Mouse (Mus musculus) limb, embryonic 13.5 days (tissue): Measurements from ENCODE around the gene Kifc1. TPM values are rescaled to one million over a fixed set of nuclear protein-coding genes. Genes with fewer than 3 reads are reported as not detected.

ENCODE experiments used
- ATAC-seq: fragments of 200-750 bp; cut with Nextera tagmentation; 2 replicates; pipeline ENCODE4 v1.8.0; 2017; ENCODE audit warnings: low read depth, moderate number of reproducible peaks, moderate TSS enrichment; ENCODE audit not compliant: low FRiP score
- H3K27ac ChIP-seq: fragments of 300-500 bp; sonication (generic); 2 replicates; pipeline ENCODE4 v1.5.1; 2015; ENCODE audit warnings: inconsistent platforms, mild to moderate bottlenecking, moderate library complexity
- H3K27me3 ChIP-seq: fragments of 300-500 bp; sonication (generic); 2 replicates; pipeline ENCODE4 v1.6.1; 2015; ENCODE audit warnings: mild to moderate bottlenecking, inconsistent platforms
- H3K36me3 ChIP-seq: fragments of 300-500 bp; sonication (generic); 2 replicates; pipeline ENCODE4 v1.6.1; 2015; ENCODE audit warnings: inconsistent platforms, mild to moderate bottlenecking, moderate library complexity
- H3K4me1 ChIP-seq: fragments of 300-500 bp; sonication (generic); 2 replicates; pipeline ENCODE4 v1.6.1; 2015; ENCODE audit warnings: inconsistent platforms
- H3K4me2 ChIP-seq: fragments of 300-500 bp; sonication (generic); replicated peaks from 2 replicates; pipeline ENCODE4 v1.6.1; 2015; ENCODE audit warnings: inconsistent platforms, mild to moderate bottlenecking, moderate library complexity
- H3K4me3 ChIP-seq: fragments of 300-500 bp; sonication (generic); 2 replicates; pipeline ENCODE4 v1.5.1; 2015; ENCODE audit warnings: moderate library complexity, mild to moderate bottlenecking, inconsistent platforms
- H3K9ac ChIP-seq: fragments of 300-500 bp; sonication (generic); 2 replicates; pipeline ENCODE4 v1.6.1; 2015; ENCODE audit warnings: mild to moderate bottlenecking, inconsistent platforms
- H3K9me3 ChIP-seq: fragments of 300-500 bp; sonication (generic); 2 replicates; pipeline ENCODE4 v1.6.1; 2016; ENCODE audit warnings: inconsistent platforms
- WGBS: fragments of 180-500 bp; shearing (Covaris S2); methylation state at CpG from one replicate; pipeline ENCODE4 v1.1.7; 2015; 5-methylcytosine and 5-hydroxymethylcytosine counted together
- polyA plus RNA-seq: library from polyadenylated mRNA; unstranded; fragments of >200 nt; fragmentation: Nextera tagmentation; extraction: Ambion mirVana; gene quantifications from 2 replicates; pipeline ENCODE4 v1.2.1, GENCODE M21; 2015

Kifc1 gene
- 8.1 and 10.0 TPM in 2 replicates for polyA plus RNA-seq

- under 1% methylated on average over 49 of the region's 49 CpGs for WGBS
- Histone ChIP-seq H3K4me3 (peak within 1 kb of the TSS; percentile 64), H3K4me2 (peak within 1 kb of the TSS; percentile 72), H3K9ac (peak within 1 kb of the TSS; percentile 77), H3K27ac (no peak within 1 kb of the TSS), H3K36me3 (peaks cover 12% of the 10 kb centered on the region), H3K27me3 (no peaks in the 10 kb centered on the region), H3K9me3 (no peaks in the 10 kb centered on the region), H3K4me1 (peaks cover 22% of the 10 kb centered on the region)
- ATAC-seq, result peak; percentile 100
Observed at GRCm38 (mm10) chr17:33890533-33891059, at the start of gene Kifc1. TSS of gene Kifc1 (minus strand) at chr17:33890661.

GRCm38 (mm10) chr17:33938783-33939182 is 48.3 kb upstream of the Kifc1 start:
- Histone ChIP-seq H3K4me1 (peaks cover 21% of the 10 kb centered on the region), H3K27me3 (no peaks in the 10 kb centered on the region), H3K9me3 (no peaks in the 10 kb centered on the region), H3K27ac (no peak overlapping the region), H3K36me3 (peaks cover 64% of the 10 kb centered on the region), H3K9ac (no peak overlapping the region), H3K4me2 (peak overlapping the region; percentile 98), H3K4me3 (peak overlapping the region; percentile 84)
- 81% methylated on average over 11 of the region's 11 CpGs for WGBS
- no peak for ATAC-seq

- Histone ChIP-seq H3K9ac (no peak overlapping the region), H3K27ac (no peak overlapping the region), H3K9me3 (no peaks in the 10 kb centered on the region), H3K27me3 (no peaks in the 10 kb centered on the region), H3K4me1 (peaks cover 21% of the 10 kb centered on the region), H3K4me2 (no peak overlapping the region), H3K36me3 (peaks cover 68% of the 10 kb centered on the region), H3K4me3 (no peak overlapping the region)
- ATAC-seq, result no peak
- 83% methylated on average over 15 of the region's 15 CpGs for WGBS
Observed at GRCm38 (mm10) chr17:33936993-33937392, 46.5 kb upstream of the Kifc1 start.

DNA sequence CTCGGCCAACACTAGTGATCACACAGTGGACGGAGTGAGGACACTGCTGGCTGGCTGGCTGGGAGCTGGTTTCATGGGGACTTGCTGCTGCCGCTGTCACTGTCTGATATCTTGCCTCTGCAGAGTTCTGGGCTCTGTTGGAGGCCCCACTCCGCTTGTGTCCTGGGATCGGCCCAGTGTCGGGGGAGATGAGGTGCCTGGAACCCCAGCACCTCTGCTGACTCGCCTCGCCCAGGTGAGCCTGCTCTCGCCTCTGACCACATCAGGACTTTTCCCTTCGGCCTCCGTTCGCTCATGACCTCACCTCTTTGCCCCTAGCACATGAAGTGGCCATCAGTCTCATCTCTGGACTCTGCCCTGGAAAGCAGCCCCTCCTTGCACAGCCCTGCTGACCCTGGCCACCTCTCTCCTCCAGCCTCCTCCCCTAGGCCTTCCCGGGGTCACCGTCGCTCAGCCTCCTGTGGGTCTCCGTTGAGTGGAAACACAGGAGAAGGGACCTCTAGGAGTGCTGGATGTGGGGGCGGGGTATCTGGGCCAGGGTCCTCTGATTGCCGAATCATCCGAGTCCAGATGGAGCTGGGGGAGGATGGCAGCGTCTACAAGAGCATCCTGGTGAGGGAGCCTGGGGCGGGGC is 45.1 kb upstream of the Kifc1 start:
- Histone ChIP-seq H3K4me1 (peaks cover 24% of the 10 kb centered on the region), H3K4me2 (no peak overlapping the region), H3K27me3 (no peaks in the 10 kb centered on the region), H3K9me3 (no peaks in the 10 kb centered on the region), H3K36me3 (peaks cover 69% of the 10 kb centered on the region), H3K27ac (no peak overlapping the region), H3K9ac (no peak overlapping the region), H3K4me3 (no peak overlapping the region)
- 86% methylated on average over 21 of the region's 21 CpGs for WGBS
- ATAC-seq, result no peak

DNA sequence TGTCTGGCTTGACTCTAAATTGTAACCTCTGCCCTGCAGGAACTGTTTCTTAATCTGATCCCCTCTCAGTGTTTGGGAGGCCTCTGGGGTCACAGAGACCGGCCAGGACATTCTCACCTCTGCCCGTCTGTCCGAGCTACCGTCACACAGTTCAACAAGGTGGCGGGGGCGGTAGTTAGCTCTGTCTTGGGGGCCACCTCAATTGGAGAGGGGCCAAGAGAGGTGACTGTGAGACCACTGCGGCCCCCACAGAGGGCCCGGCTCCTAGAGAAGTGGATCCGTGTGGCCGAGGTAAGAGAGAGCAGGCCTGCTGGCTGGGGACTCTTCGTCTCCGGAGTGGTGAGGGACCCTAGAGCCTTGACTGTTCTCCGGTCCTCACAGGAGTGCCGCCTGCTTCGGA is 42.5 kb upstream of the Kifc1 start:
- H3K9ac ChIP-seq, result no peak overlapping the region
- H3K36me3 ChIP-seq, result peaks cover 58% of the 10 kb centered on the region
- H3K27me3 ChIP-seq, result no peaks in the 10 kb centered on the region
- H3K9me3 ChIP-seq, result no peaks in the 10 kb centered on the region
- H3K27ac ChIP-seq, result no peak overlapping the region
- H3K4me3 ChIP-seq, result no peak overlapping the region
- peaks cover 21% of the 10 kb centered on the region for H3K4me1 ChIP-seq
- no peak overlapping the region for H3K4me2 ChIP-seq
- 88% methylated on average over 15 of the region's 15 CpGs for WGBS
- ATAC-seq, result no peak

GRCm38 (mm10) chr17:33932448-33932847 is 42.0 kb upstream of the Kifc1 start:
- H3K9me3 ChIP-seq, result no peaks in the 10 kb centered on the region
- no peak overlapping the region for H3K9ac ChIP-seq
- no peaks in the 10 kb centered on the region for H3K27me3 ChIP-seq
- no peak overlapping the region for H3K27ac ChIP-seq
- 88% methylated on average over 14 of the region's 14 CpGs for WGBS
- H3K4me2 ChIP-seq, result no peak overlapping the region
- peaks cover 24% of the 10 kb centered on the region for H3K4me1 ChIP-seq
- peaks cover 56% of the 10 kb centered on the region for H3K36me3 ChIP-seq
- ATAC-seq, result no peak
- H3K4me3 ChIP-seq, result no peak overlapping the region

DNA sequence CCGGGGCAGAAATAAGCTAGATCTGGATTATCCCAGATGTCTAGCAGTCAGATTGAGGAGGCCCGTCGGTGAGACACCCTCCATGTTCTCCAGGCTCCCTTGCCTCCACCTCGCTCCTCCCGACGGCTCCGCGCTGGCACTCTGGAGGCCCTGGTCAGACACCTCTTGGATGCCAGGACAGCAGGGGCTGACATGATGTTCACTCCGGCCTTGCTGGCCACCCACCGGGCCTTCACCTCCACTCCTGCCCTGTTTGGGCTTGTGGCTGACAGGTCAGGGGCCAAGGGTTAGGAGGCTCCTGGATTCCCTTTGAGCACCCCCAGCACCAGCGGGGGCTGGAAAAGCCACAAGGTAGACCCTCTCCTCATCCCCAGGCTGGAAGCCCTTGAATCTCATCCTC is 41.5 kb upstream of the Kifc1 start:
- Histone ChIP-seq H3K4me2 (peak overlapping the region; percentile 98; the same call in 1 of the 2 replicates), H3K36me3 (peaks cover 55% of the 10 kb centered on the region), H3K4me3 (peak overlapping the region; percentile 87; the same call in 1 of the 2 replicates), H3K4me1 (peaks cover 24% of the 10 kb centered on the region), H3K27ac (no peak overlapping the region), H3K27me3 (no peaks in the 10 kb centered on the region), H3K9ac (no peak overlapping the region), H3K9me3 (no peaks in the 10 kb centered on the region)
- ATAC-seq, result no peak
- 91% methylated on average over 11 of the region's 11 CpGs for WGBS

- 37% methylated on average over 18 of the region's 18 CpGs for WGBS
- H3K36me3 ChIP-seq, result peaks cover 52% of the 10 kb centered on the region
- no peaks in the 10 kb centered on the region for H3K27me3 ChIP-seq
- peak overlapping the region; percentile 98 for H3K4me2 ChIP-seq
- H3K4me1 ChIP-seq, result peaks cover 24% of the 10 kb centered on the region
- peak overlapping the region; percentile 89 for H3K9ac ChIP-seq
- H3K27ac ChIP-seq, result no peak overlapping the region
- no peaks in the 10 kb centered on the region for H3K9me3 ChIP-seq
- H3K4me3 ChIP-seq, result peak overlapping the region; percentile 87
- no peak for ATAC-seq
Observed at GRCm38 (mm10) chr17:33931159-33931866, 40.9 kb upstream of the Kifc1 start.

GRCm38 (mm10) chr17:33930280-33931158 is 40.1 kb upstream of the Kifc1 start:
- peaks cover 52% of the 10 kb centered on the region for H3K36me3 ChIP-seq
- WGBS, result under 1% methylated on average over 45 of the region's 45 CpGs
- ATAC-seq, result peak; percentile 10; the same call in 1 of the 2 replicates

DNA sequence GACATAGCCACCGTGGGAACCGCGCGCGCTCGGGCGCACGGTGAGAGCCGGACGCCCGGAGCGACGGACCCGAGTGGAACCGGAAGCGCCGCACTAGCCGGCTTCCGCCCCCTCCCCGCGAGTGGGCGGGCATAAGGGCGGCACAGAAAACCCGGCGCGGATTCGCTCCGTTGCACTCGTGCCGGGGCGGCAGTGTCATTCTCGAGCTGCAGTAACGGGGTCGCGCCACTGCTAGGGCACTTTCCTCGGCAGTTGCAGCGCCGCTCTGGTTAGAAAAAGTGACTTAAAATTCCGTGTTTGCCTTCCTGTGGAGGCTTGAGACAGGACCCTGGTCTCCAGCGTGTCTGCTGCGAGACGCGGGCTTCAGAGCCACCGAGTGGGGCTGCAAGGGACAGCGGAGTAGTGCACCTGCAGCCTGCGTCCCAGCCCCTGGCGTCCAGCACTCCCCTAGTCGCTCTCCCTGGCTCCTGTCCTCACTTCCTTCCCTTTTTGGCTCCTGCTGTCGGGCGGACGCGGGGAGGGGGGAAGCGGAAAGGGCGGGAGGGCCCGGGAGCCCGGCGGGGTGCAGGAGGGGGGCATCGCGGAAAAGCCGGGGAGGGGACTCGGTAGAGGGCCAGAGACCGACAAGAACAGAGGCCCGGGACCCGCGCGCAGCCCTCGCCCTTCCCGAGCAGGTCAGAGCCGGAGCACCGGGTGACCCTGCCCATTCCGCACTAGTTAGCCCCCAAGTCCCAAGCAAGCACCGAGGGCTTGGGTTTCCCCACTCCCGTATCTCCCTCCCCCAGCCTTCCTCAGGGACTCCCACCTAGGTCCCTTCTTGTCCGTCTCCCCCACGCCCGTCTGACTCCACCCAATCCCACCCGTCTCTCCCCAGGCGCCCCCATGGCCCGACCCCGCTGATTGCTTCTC is 39.2 kb upstream of the Kifc1 start, which contains the start of gene Rgl2:
Gene Rgl2, plus strand, starts transcription at position 173 of the 909 bp plus-strand sequence.
- no peaks in the 10 kb centered on the region for H3K9me3 ChIP-seq
- H3K27me3 ChIP-seq, result no peaks in the 10 kb centered on the region
- H3K4me1 ChIP-seq, result peaks cover 24% of the 10 kb centered on the region
- H3K36me3 ChIP-seq, result peaks cover 50% of the 10 kb centered on the region
- H3K9ac ChIP-seq, result peak within 1 kb of the TSS; percentile 89
- H3K4me2 ChIP-seq, result peak within 1 kb of the TSS; percentile 98
- ATAC-seq, result peak; percentile 77
- WGBS, result 0% methylated on average over 76 of the region's 80 CpGs
- peak within 1 kb of the TSS; percentile 96 for H3K27ac ChIP-seq
- peak within 1 kb of the TSS; percentile 87 for H3K4me3 ChIP-seq

More at GRCm38 (mm10) chr17:33930280-33931158, 40.1 kb upstream of the Kifc1 start:
- no peaks in the 10 kb centered on the region for H3K9me3 ChIP-seq
- H3K4me3 ChIP-seq, result peak overlapping the region; percentile 87
- peak overlapping the region; percentile 96 for H3K27ac ChIP-seq
- H3K4me1 ChIP-seq, result peaks cover 24% of the 10 kb centered on the region
- H3K27me3 ChIP-seq, result no peaks in the 10 kb centered on the region
- peak overlapping the region; percentile 98 for H3K4me2 ChIP-seq
- H3K9ac ChIP-seq, result peak overlapping the region; percentile 89
